Mouse (Mus musculus) small intestine, adult 2 months (tissue): Measurements from ENCODE around the gene Gpc6.

Source experiments
- CTCF ChIP-seq: fragments of 200-500 bp; IDR thresholded peaks from 2 replicates; pipeline ENCODE4 v1.5.1; 2012; ENCODE audit warnings: low read depth, mild to moderate bottlenecking, control low read depth, inconsistent platforms, low read length, moderate library complexity, mixed read lengths; ENCODE audit not compliant: insufficient replicate concordance, insufficient read length; ENCODE audit errors: extremely low read depth
- POLR2A ChIP-seq: fragments of 200-500 bp; IDR thresholded peaks from 2 replicates; pipeline ENCODE4 v1.6.1; 2012; ENCODE audit warnings: low read depth, mild to moderate bottlenecking, control low read depth, inconsistent platforms, low read length, moderate library complexity

- TF ChIP-seq CTCF (no peak), POLR2A (no peak)
Measured at GRCm38 (mm10) chr14:117113153-117113552, 188.0 kb downstream of the Gpc6 start.
